Comparison of ENCODE assay signal across 12 mouse cellular contexts in genomic region chr19:4468363-4468762, GRCm38 (mm10). TPM values are rescaled to one million over a fixed set of nuclear protein-coding genes. Genes with fewer than 3 reads are reported as not detected.
DNase-seq lines count a peak whose midpoint lies in the region; ATAC-seq and TF ChIP-seq lines count a peak whose summit lies in the region.
"Had no signal": no experiment of that assay in that cellular context is flagged by ENCODE, and none has a peak within 500 bp of the region (broad histone marks: within the 10 kb centered on the region; RNA-seq: fewer than 3 reads in every experiment).

No protein-coding gene starts in this region.

- no peaks in the 10 kb centered on the region for H3K4me1 ChIP-seq in forebrain, postnatal 0 days (ENCODE audit: insufficient read depth)
- no peaks in the 10 kb centered on the region for H3K4me1 ChIP-seq in forebrain, embryonic 12.5 days
- H3K4me1 ChIP-seq in cortical plate, adult 2 months (ENCODE audit: control insufficient read depth, insufficient read depth, low read length) = no peaks in the 10 kb centered on the region; the same call in 1 of the 2 replicates
- H3K4me1 ChIP-seq: midbrain, embryonic 12.5 days had no signal

- no peak for DNase-seq in forebrain, postnatal 0 days
- peak; percentile 19 to 67 for DNase-seq in spleen, postnatal 10 days (ENCODE audit: low spot score in 2 of 2)
- DNase-seq in spleen, adult 18-20 months = no peak
- DNase-seq in thymus, postnatal 25 days = peak; percentile 32
- no peak for DNase-seq in right cerebral cortex, postnatal 25 days
- no peak for DNase-seq in gastrocnemius, adult 8-10 months (ENCODE audit: low spot score in 2 of 2)

- peak; percentile 28; the same call in 1 of the 2 replicates for TF ChIP-seq CTCF in forebrain, postnatal 0 days (IDR thresholded peaks at IDR 0.05; ENCODE audit: low read depth)
- 0 out of 2 replicates have a peak, but pooled peaks have one; percentile 9 for TF ChIP-seq CTCF in cortical plate, adult 2 months (IDR thresholded peaks at IDR 0.05; ENCODE audit: extremely low read depth, insufficient read depth, low read length)

- no peak overlapping the region for H3K4me3 ChIP-seq in forebrain, postnatal 0 days (ENCODE audit: low read depth, low read length)
- no peak overlapping the region for H3K4me3 ChIP-seq in forebrain, embryonic 12.5 days (replicated peaks)
- H3K4me3 ChIP-seq in cortical plate, adult 2 months (ENCODE audit: insufficient read depth, low read length) = no peak overlapping the region
- H3K4me3 ChIP-seq: erythroblast, embryonic 14.5 days; midbrain, embryonic 12.5 days had no signal

- no peak overlapping the region for H3K27ac ChIP-seq in forebrain, postnatal 0 days (ENCODE audit: low read depth, low read length)
- no peak overlapping the region for H3K27ac ChIP-seq in forebrain, embryonic 12.5 days
- H3K27ac ChIP-seq in cortical plate, adult 2 months (ENCODE audit: insufficient read depth, low read length) = no peak overlapping the region
- H3K27ac ChIP-seq: midbrain, embryonic 12.5 days had no signal

- H3K36me3 ChIP-seq in forebrain, postnatal 0 days (ENCODE audit: insufficient read depth) = no peaks in the 10 kb centered on the region
- H3K36me3 ChIP-seq in forebrain, embryonic 12.5 days (replicated peaks) = no peaks in the 10 kb centered on the region
- H3K36me3 ChIP-seq: midbrain, embryonic 12.5 days had no signal

- no peak for TF ChIP-seq POLR2A in cortical plate, adult 2 months (IDR thresholded peaks at IDR 0.05; ENCODE audit: extremely low read depth, insufficient read depth, low read length)

- H3K9me3 ChIP-seq in forebrain, postnatal 0 days (ENCODE audit: low read length) = no peaks in the 10 kb centered on the region
- no peaks in the 10 kb centered on the region for H3K9me3 ChIP-seq in forebrain, embryonic 12.5 days
- H3K9me3 ChIP-seq: midbrain, embryonic 12.5 days had no signal

- WGBS in forebrain, postnatal 0 days = 37% methylated on average over 5 of the region's 5 CpGs
- 35% methylated on average over 5 of the region's 5 CpGs for WGBS in forebrain, embryonic 12.5 days

- H3K4me2 ChIP-seq in forebrain, postnatal 0 days (ENCODE audit: low read depth) = no peak overlapping the region
- no peak overlapping the region for H3K4me2 ChIP-seq in forebrain, embryonic 12.5 days
- H3K4me2 ChIP-seq: midbrain, embryonic 12.5 days had no signal

- no peak overlapping the region for H3K9ac ChIP-seq in forebrain, postnatal 0 days
- no peak overlapping the region for H3K9ac ChIP-seq in forebrain, embryonic 12.5 days
- H3K9ac ChIP-seq: midbrain, embryonic 12.5 days had no signal

- no peak for ATAC-seq in forebrain, postnatal 0 days
- no peak for ATAC-seq in forebrain, embryonic 12.5 days (ENCODE audit: low FRiP score)
- ATAC-seq: inflammation-experienced regulatory T-cells, adult 6 months had no signal

- H3K27me3 ChIP-seq in forebrain, postnatal 0 days (ENCODE audit: insufficient read depth, low read length) = no peaks in the 10 kb centered on the region
- H3K27me3 ChIP-seq in forebrain, embryonic 12.5 days = peaks cover 16% of the 10 kb centered on the region

RNA-seq across cellular contexts. Expression of gene Syt12, which starts 8.9 kb away (rescaled TPM):
- 8.2 and 13.0 TPM in 2 replicates for total RNA-seq in forebrain, postnatal 0 days (2014; rRNA removed)
- polyA plus RNA-seq in forebrain, postnatal 0 days (2015; fragmentation: Nextera tagmentation; extraction: Ambion mirVana) = 2.9 and 3.3 TPM in 2 replicates
- 1.3 and 2.7 TPM in 2 replicates for polyA plus RNA-seq in forebrain, embryonic 12.5 days (2016; fragmentation: Nextera tagmentation; extraction: Ambion mirVana)
- 24.6 and 26.4 TPM in 2 replicates for polyA plus RNA-seq in cortical plate, adult 2 months (2012; rRNA removed)
- 1 to 10 TPM; 1.8 to 4.7 (median 2.2) TPM for total RNA-seq in gastrocnemius, adult 8-10 months (2022)
- polyA plus RNA-seq: erythroblast, embryonic 14.5 days had no signal

RNA-seq across cellular contexts. Expression of gene Rhod, which starts 29.1 kb away (rescaled TPM):
- 3.6 and 5.2 TPM in 2 replicates for total RNA-seq in forebrain, postnatal 0 days (2014; rRNA removed)
- polyA plus RNA-seq in forebrain, postnatal 0 days (2015; fragmentation: Nextera tagmentation; extraction: Ambion mirVana) = 4.3 and 4.7 TPM in 2 replicates
- 8.6 and 14.9 TPM in 2 replicates for polyA plus RNA-seq in forebrain, embryonic 12.5 days (2016; fragmentation: Nextera tagmentation; extraction: Ambion mirVana)
- 1.3 TPM in 2 replicates for polyA plus RNA-seq in cortical plate, adult 2 months (2012; rRNA removed)
- under 1 TPM; 0.39 to 0.64 (median 0.55) TPM for total RNA-seq in gastrocnemius, adult 8-10 months (2022)
- polyA plus RNA-seq: erythroblast, embryonic 14.5 days had no signal

RNA-seq across cellular contexts. Expression of gene 2010003K11Rik, which starts 30.0 kb away (rescaled TPM):
- total RNA-seq in forebrain, postnatal 0 days (2014; rRNA removed) = not detected in 2 replicates
- polyA plus RNA-seq in forebrain, postnatal 0 days (2015; fragmentation: Nextera tagmentation; extraction: Ambion mirVana) = 0.13 TPM in 1 of 2 replicates, not detected in the other
- not detected in 2 replicates for polyA plus RNA-seq in forebrain, embryonic 12.5 days (2016; fragmentation: Nextera tagmentation; extraction: Ambion mirVana)
- polyA plus RNA-seq in cortical plate, adult 2 months (2012; rRNA removed) = not detected in 2 replicates
- under 1 TPM in 3 of 4 experiments, not detected in 1; 0.22 to 0.25 (median 0.24) TPM for total RNA-seq in gastrocnemius, adult 8-10 months (2022)
- polyA plus RNA-seq: erythroblast, embryonic 14.5 days; inflammation-experienced regulatory T-cells, adult 6 months; midbrain, embryonic 12.5 days; stomach, embryonic 14.5 days had no signal

RNA-seq across cellular contexts. Expression of gene Pcx, which starts 41.9 kb away (rescaled TPM):
- total RNA-seq in forebrain, postnatal 0 days (2014; rRNA removed) = 35.9 and 40.7 TPM in 2 replicates
- 28.9 and 34.5 TPM in 2 replicates for polyA plus RNA-seq in forebrain, postnatal 0 days (2015; fragmentation: Nextera tagmentation; extraction: Ambion mirVana)
- 19.2 and 20.0 TPM in 2 replicates for polyA plus RNA-seq in forebrain, embryonic 12.5 days (2016; fragmentation: Nextera tagmentation; extraction: Ambion mirVana)
- 39.3 and 41.4 TPM in 2 replicates for polyA plus RNA-seq in cortical plate, adult 2 months (2012; rRNA removed)
- total RNA-seq in gastrocnemius, adult 8-10 months (2022) = 100 to 1,000 TPM in 2 of 4 experiments, 10 to 100 TPM in 2; 60.2 to 229 (median 114) TPM

Comparison
In these comparisons a context has a peak if more than half of its experiments do, and no peak if none do; other contexts are left out.
1. DNase-seq: peak in spleen, postnatal 10 days (2 of 2) and thymus, postnatal 25 days (single experiment); none in forebrain, postnatal 0 days (single experiment), spleen, adult 18-20 months (0 of 2), right cerebral cortex, postnatal 25 days (single experiment) and gastrocnemius, adult 8-10 months (0 of 2).